Mouse (Mus musculus) limb, embryonic 11.5 days (tissue): Measurements from ENCODE around the gene Tab3. TPM values are rescaled to one million over a fixed set of nuclear protein-coding genes. Genes with fewer than 3 reads are reported as not detected.

Source experiments
- ATAC-seq: fragments of 200-750 bp; cut with Nextera tagmentation; 2 replicates; pipeline ENCODE4 v1.8.0; 2017; ENCODE audit warnings: low read depth; ENCODE audit not compliant: insufficient number of reproducible peaks, low FRiP score, low TSS enrichment
- DNase-seq: peaks from one replicate; pipeline ENCODE4 v3.0.0-alpha.2; 2015; ENCODE audit warnings: low spot score
- H3K27ac ChIP-seq: fragments of 300-500 bp; sonication (generic); replicated peaks from 2 replicates; pipeline ENCODE4 v1.5.1; 2014; ENCODE audit warnings: low read depth, mild to moderate bottlenecking, low read length
- H3K27me3 ChIP-seq: fragments of 300-500 bp; sonication (generic); 2 replicates; pipeline ENCODE4 v1.6.1; 2014; ENCODE audit warnings: mild to moderate bottlenecking, low read length, mixed read lengths; ENCODE audit not compliant: control insufficient read depth, insufficient read depth
- H3K36me3 ChIP-seq: fragments of 300-500 bp; sonication (generic); 2 replicates; pipeline ENCODE4 v1.6.1; 2014; ENCODE audit warnings: mild to moderate bottlenecking, low read length, moderate library complexity, mixed read lengths; ENCODE audit not compliant: control insufficient read depth, insufficient read depth
- H3K4me1 ChIP-seq: fragments of 300-500 bp; sonication (generic); 2 replicates; pipeline ENCODE4 v1.6.1; 2014; ENCODE audit warnings: low read length, mixed read lengths; ENCODE audit not compliant: control insufficient read depth, insufficient read depth
- H3K4me2 ChIP-seq: fragments of 300-500 bp; sonication (generic); 2 replicates; pipeline ENCODE4 v1.6.1; 2014; ENCODE audit warnings: low read depth, mild to moderate bottlenecking, moderate library complexity; ENCODE audit not compliant: severe bottlenecking
- H3K4me3 ChIP-seq: fragments of 300-500 bp; sonication (generic); 2 replicates; pipeline ENCODE4 v1.5.1; 2014; ENCODE audit warnings: low read depth, low read length
- H3K9ac ChIP-seq: fragments of 300-500 bp; sonication (generic); 2 replicates; pipeline ENCODE4 v1.6.1; 2014; ENCODE audit warnings: mild to moderate bottlenecking, low read length
- H3K9me3 ChIP-seq: fragments of 300-500 bp; sonication (generic); 2 replicates; pipeline ENCODE4 v1.6.1; 2016; ENCODE audit warnings: low read length; ENCODE audit not compliant: control insufficient read depth
- whole genome bisulfite sequencing: fragments of 180-500 bp; shearing (Covaris S2); extraction: QIAGEN DNeasy Blood & Tissue Kit; methylation state at CpG from one replicate; pipeline ENCODE4 v1.1.7; 2014; 5-methylcytosine and 5-hydroxymethylcytosine counted together
- microRNA-seq: library from miRNA; unstranded; fragments of <30 nt; microRNA quantifications from one replicate; pipeline ENCODE4, GENCODE M21; 2016
- polyA plus RNA-seq: library from polyadenylated mRNA; unstranded; fragments of >200 nt; fragmentation: Nextera tagmentation; extraction: Ambion mirVana; gene quantifications from 2 replicates; pipeline ENCODE4 v1.2.1, GENCODE M21; 2014

Tab3 gene
- polyA plus RNA-seq, 1 experiment from 2014 or later = 3.9 TPM

DNA sequence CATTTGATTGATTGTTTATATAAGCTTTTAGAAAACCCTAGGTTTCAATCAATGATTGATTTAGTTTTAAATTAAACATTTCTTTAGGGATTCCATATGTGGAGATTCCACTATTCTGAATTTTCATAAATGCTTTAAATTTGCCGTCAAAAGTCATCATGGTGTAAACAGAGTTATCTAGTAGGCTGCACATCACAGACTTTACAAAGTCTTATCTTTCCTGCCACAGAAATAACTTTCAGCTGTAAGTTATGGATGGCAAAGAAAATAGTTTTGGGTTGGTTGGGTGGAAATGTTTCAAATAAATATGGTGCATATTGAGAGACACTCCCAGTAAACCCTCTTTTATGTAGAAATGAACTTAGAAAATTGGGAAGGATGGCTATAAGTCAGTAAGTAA, 8.7 kb downstream of the Tab3 start:
- ATAC-seq (no peak), DNase-seq (no peak)
- H3K36me3 ChIP-seq = no peaks in the 10 kb centered on the region
- H3K4me3 ChIP-seq = no peak overlapping the region
- H3K27ac ChIP-seq = no peak overlapping the region
- H3K9ac ChIP-seq = no peak overlapping the region
- WGBS = 94% methylated on average over 1 of the region's 1 CpGs
- no peaks in the 10 kb centered on the region for H3K9me3 ChIP-seq
- no peak overlapping the region for H3K4me2 ChIP-seq
- no peaks in the 10 kb centered on the region for H3K4me1 ChIP-seq
- H3K27me3 ChIP-seq = no peaks in the 10 kb centered on the region

DNA sequence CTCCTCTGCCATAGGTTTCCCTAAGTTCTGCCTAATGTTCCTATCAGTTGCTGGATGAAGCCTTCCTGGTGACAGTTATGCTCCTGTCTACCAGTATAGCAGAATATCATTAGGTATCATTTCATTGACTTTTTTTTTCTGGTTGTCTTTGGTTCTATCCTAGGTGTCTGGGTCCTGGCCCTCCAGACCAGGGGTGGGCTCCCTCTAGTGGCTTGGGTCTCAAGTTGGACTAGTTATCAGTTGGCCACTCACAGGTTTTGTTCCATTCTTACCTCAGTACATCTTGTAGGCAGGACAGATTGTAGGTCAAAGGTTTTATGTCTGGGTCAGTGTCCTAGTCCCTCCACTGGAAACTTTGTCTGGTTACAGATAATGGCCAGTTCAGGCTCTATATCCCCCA, 11.8 kb downstream of the Tab3 start:
- Histone ChIP-seq H3K27me3 (no peaks in the 10 kb centered on the region), H3K4me3 (no peak overlapping the region), H3K9me3 (no peaks in the 10 kb centered on the region), H3K36me3 (no peaks in the 10 kb centered on the region), H3K4me1 (no peaks in the 10 kb centered on the region), H3K9ac (no peak overlapping the region), H3K27ac (no peak overlapping the region), H3K4me2 (no peak overlapping the region)
- DNase-seq (no peak), ATAC-seq (no peak)

DNA sequence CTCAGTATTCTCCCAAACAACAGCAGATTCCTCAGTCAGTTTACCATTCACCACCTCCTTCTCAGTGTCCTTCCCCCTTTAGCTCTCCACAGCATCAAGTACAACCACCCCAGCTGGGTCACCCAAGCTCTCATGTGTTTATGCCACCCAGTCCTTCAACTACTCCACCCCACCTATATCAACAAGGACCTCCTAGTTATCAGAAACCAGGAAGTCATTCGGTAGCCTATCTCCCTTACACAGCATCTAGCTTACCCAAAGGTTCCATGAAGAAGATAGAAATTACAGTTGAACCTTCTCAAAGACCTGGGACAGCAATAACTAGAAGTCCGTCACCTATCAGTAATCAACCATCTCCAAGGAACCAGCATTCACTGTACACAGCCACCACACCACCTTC, 40.9 kb downstream of the Tab3 start:
- DNase-seq (no peak), ATAC-seq (no peak)
- Histone ChIP-seq H3K4me2 (no peak overlapping the region), H3K27ac (no peak overlapping the region), H3K36me3 (no peaks in the 10 kb centered on the region), H3K27me3 (no peaks in the 10 kb centered on the region), H3K4me1 (no peaks in the 10 kb centered on the region), H3K9me3 (no peaks in the 10 kb centered on the region), H3K9ac (no peak overlapping the region), H3K4me3 (no peak overlapping the region)
- WGBS = 95% methylated on average over 2 of the region's 2 CpGs

DNA sequence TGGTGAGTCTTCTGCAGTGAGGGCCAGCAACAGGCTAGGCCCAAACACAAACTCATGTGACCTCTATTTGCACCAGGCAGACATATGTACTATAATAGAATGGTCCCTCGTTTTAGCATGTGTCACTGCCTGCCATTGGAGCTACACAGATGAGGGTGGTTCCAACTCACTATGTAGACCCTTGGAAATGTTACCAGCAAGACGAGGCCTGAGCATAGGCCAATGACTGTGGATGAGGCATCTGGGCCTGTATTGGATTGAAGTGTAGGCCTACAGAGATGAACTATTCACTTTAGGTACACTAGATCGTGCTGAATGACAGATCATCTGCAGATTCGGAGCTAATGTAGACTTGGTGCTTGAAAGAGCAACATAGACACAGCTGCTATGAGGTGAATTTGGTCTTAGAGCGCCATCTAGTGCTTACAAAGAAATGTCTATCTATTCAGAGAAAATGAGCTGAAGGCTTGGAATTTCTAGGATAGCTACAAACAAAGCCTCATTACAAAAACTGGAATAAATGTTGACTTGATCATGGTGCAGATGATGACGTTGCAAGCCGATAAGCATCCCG, 72.5 kb downstream of the Tab3 start:
- Histone ChIP-seq H3K9ac (no peak overlapping the region), H3K27ac (no peak overlapping the region), H3K4me2 (no peak overlapping the region), H3K27me3 (no peaks in the 10 kb centered on the region), H3K36me3 (no peaks in the 10 kb centered on the region), H3K4me1 (no peaks in the 10 kb centered on the region), H3K9me3 (no peaks in the 10 kb centered on the region), H3K4me3 (no peak overlapping the region)
- DNase-seq (no peak), ATAC-seq (no peak)
- 42% methylated on average over 8 of the region's 8 CpGs for whole genome bisulfite sequencing

DNA sequence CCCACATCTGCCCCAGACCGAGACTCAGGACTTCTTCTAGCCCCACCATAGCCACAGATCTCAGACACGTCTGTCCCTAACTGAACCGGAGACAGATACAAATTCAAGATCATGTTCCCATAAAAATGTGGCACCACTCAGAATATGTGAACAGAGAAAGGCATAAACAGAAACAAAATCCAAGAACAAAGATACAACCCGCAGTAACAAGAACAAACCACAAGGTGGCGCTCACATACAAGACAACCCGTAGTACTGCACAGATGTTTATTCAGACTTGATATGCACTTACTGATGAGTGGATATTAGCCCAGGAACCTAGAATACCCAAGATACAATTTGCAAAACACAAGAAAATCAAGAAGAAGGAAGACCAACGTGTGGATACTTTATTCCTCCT, 103.0 kb downstream of the Tab3 start:
- H3K4me1 ChIP-seq = no peaks in the 10 kb centered on the region
- no peak overlapping the region for H3K4me3 ChIP-seq
- no peaks in the 10 kb centered on the region for H3K36me3 ChIP-seq
- no peak for ATAC-seq
- no peaks in the 10 kb centered on the region for H3K27me3 ChIP-seq
- peak; percentile 59 for DNase-seq
- H3K9ac ChIP-seq = no peak overlapping the region
- H3K4me2 ChIP-seq = no peak overlapping the region
- no peaks in the 10 kb centered on the region for H3K9me3 ChIP-seq
- 23% methylated on average over 7 of the region's 7 CpGs for WGBS
- no peak overlapping the region for H3K27ac ChIP-seq

DNA sequence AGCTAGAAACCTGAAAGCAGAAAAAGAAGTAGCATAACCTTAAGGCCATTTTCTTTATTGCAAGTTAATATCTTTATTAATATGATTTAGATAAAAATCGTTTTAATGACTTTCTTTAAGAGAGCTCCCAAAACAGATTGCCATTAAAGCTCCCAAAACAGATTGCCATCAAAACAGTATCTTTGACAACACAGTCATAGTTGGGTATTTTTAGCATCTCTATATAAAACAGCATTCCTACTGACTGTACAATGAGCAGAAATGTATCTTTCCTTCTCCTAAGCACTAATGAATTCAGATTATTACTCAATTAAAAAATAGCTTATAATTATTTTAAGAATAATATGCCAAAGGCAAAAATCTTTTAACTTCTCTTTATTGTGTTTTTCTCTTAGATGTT, 108.3 kb downstream of the Tab3 start:
- no peak overlapping the region for H3K27ac ChIP-seq
- H3K27me3 ChIP-seq = no peaks in the 10 kb centered on the region
- no peak for DNase-seq
- H3K9me3 ChIP-seq = no peaks in the 10 kb centered on the region
- WGBS = 64% methylated on average over 1 of the region's 1 CpGs
- H3K36me3 ChIP-seq = no peaks in the 10 kb centered on the region
- no peaks in the 10 kb centered on the region for H3K4me1 ChIP-seq
- no peak overlapping the region for H3K4me3 ChIP-seq
- no peak overlapping the region for H3K4me2 ChIP-seq
- no peak overlapping the region for H3K9ac ChIP-seq
- ATAC-seq = no peak

DNA sequence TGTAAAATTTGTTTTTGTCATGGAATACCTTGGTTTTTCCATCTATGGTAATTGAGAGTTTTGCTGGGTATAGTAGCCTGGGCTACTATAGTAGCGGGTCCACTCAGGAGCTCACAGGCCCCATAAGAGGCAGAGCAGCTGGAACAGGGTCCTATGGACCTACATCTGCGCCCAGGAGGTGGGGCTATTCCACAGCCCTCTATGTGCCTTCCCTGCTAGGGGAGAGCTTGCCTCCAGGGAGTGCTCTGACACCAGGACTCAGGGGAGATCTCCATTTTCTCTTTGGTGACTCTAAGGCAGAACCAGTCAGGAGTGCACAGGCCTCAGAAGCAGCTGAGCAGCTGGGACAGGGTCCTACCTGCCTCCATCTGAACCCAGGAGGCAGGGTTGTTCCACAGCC, 109.9 kb downstream of the Tab3 start:
- WGBS = 35% methylated on average over 2 of the region's 2 CpGs
- H3K9ac ChIP-seq = no peak overlapping the region
- no peaks in the 10 kb centered on the region for H3K9me3 ChIP-seq
- H3K27me3 ChIP-seq = no peaks in the 10 kb centered on the region
- H3K4me1 ChIP-seq = no peaks in the 10 kb centered on the region
- H3K4me2 ChIP-seq = no peak overlapping the region
- no peak overlapping the region for H3K4me3 ChIP-seq
- DNase-seq (no peak), ATAC-seq (no peak)
- no peak overlapping the region for H3K27ac ChIP-seq
- no peaks in the 10 kb centered on the region for H3K36me3 ChIP-seq

Small RNAs within 50 kb of the gene (microRNA-seq; reads per million reads assigned to microRNA genes)
- gene Gm44378 = not detected

Other genes with a start within 250 kb of the Tab3 start
- gene Gk, start 202.8 kb downstream of the Tab3 start, polyA plus RNA-seq = 5.3 and 5.7 TPM in 2 replicates